Mouse (Mus musculus) testis, adult 2 months (tissue): ENCODE measurements at regions not wholly inside any gene's neighbourhood (a gene's known extent, or its start where the extent isn't known, plus 50 kb on each side); places are given as distances from the start of the nearest gene placed in this dataset.

Experiments
- CTCF ChIP-seq: fragments of 200-500 bp; IDR thresholded peaks from 2 replicates; pipeline ENCODE4 v1.5.1; 2012; ENCODE audit warnings: low read depth, mild to moderate bottlenecking, inconsistent platforms, low read length, moderate library complexity; ENCODE audit not compliant: control insufficient read depth, insufficient read depth, insufficient replicate concordance
- POLR2A ChIP-seq: fragments of 200-500 bp; IDR thresholded peaks from 2 replicates; pipeline ENCODE4 v1.6.1; 2012; ENCODE audit warnings: low read depth, mild to moderate bottlenecking, inconsistent platforms, low read length, moderate library complexity; ENCODE audit not compliant: control insufficient read depth

- TF ChIP-seq POLR2A (no peak), CTCF (no peak)
Measured at GRCm38 (mm10) chr4:153188504-153189031, 294.0 kb downstream of the Ajap1 start.
